Mouse (Mus musculus) liver, embryonic 15.5 days (tissue): ENCODE data around the gene Pak6. TPM values are rescaled to one million over a fixed set of nuclear protein-coding genes. Genes with fewer than 3 reads are reported as not detected.
A peak's percentile ranks its signal among the peaks of the same experiment; 100 is the strongest.

Experiments used
- ATAC-seq: fragments of 200-750 bp; cut with Nextera tagmentation; 2 replicates; pipeline ENCODE4 v1.8.0; 2017; ENCODE audit warnings: moderate number of reproducible peaks, mild to moderate bottlenecking, moderate library complexity; ENCODE audit not compliant: insufficient read depth
- H3K27ac ChIP-seq: fragments of 300-500 bp; sonication (generic); replicated peaks from 2 replicates; pipeline ENCODE4 v1.5.1; 2015; ENCODE audit warnings: mild to moderate bottlenecking, inconsistent platforms
- H3K27me3 ChIP-seq: fragments of 300-500 bp; sonication (generic); 2 replicates; pipeline ENCODE4 v1.6.1; 2015; ENCODE audit warnings: mild to moderate bottlenecking, inconsistent platforms
- H3K36me3 ChIP-seq: fragments of 300-500 bp; sonication (generic); replicated peaks from 2 replicates; pipeline ENCODE4 v1.6.1; 2015; ENCODE audit warnings: moderate library complexity, mild to moderate bottlenecking, inconsistent platforms
- H3K4me1 ChIP-seq: fragments of 300-500 bp; sonication (generic); replicated peaks from 2 replicates; pipeline ENCODE4 v1.6.1; 2015; ENCODE audit warnings: inconsistent platforms
- H3K4me2 ChIP-seq: fragments of 300-500 bp; sonication (generic); 2 replicates; pipeline ENCODE4 v1.6.1; 2015; ENCODE audit warnings: moderate library complexity, mild to moderate bottlenecking, inconsistent platforms
- H3K4me3 ChIP-seq: fragments of 300-500 bp; sonication (generic); replicated peaks from 2 replicates; pipeline ENCODE4 v1.5.1; 2015; ENCODE audit warnings: mild to moderate bottlenecking, inconsistent platforms
- H3K9ac ChIP-seq: fragments of 300-500 bp; sonication (generic); 2 replicates; pipeline ENCODE4 v1.6.1; 2015; ENCODE audit warnings: moderate library complexity, mild to moderate bottlenecking, inconsistent platforms
- H3K9me3 ChIP-seq: fragments of 300-500 bp; sonication (generic); replicated peaks from 2 replicates; pipeline ENCODE4 v1.6.1; 2016; ENCODE audit warnings: inconsistent platforms
- WGBS: fragments of 180-500 bp; shearing (Covaris S2); methylation state at CpG from one replicate; pipeline ENCODE4 v1.1.7; 2015; ENCODE audit warnings: mixed read lengths; ENCODE audit not compliant: insufficient replicate concordance; 5-methylcytosine and 5-hydroxymethylcytosine counted together
- polyA plus RNA-seq: library from polyadenylated mRNA; unstranded; fragments of >200 nt; fragmentation: Nextera tagmentation; extraction: Ambion mirVana; gene quantifications from 2 replicates; pipeline ENCODE4 v1.2.1, GENCODE M21; 2015

The Pak6 gene
- 0.30 and 0.45 TPM in 2 replicates for polyA plus RNA-seq

DNA sequence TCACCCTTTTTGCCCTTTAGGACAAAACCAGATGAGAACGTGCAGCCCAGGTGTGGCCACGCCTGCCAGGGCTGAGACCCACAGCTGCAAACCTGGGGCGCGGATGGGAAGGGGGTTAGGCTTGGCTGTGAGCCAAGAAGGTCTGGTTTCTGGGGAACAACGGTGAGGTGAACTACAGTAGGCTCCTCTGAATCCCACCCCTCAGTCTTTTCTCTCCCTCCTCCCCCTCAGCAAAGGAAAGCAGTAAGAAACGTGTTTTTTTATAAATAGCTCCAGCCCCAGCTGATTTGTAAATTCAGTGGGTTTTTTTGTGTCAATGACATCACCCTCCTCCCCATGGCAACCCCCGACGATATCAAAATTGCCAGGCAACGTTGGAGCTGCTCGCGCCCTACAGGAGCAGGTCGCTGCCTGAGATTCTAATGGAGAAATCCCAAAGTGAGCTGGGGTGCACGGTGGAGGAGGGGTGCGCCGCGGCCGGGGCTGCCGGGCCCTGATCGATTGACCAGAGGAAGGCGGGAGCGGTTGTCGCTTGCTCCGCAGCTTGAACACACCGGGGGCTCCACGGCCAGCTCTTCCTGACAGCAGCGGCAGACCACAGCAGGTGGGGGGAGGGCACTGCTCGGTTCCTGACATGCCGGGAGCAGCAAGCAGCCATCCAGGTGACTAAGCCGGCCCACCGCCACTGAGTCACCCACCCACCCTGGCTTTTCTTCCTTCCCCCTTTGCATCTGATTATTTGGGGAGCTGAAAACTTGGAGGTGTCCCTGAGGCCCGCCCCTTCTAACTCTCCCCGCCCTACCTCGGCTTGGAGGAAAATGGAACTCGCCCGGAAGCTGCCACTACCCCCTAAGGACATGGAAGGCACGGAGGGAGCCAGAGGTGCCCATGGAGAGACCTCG, at the start of gene Pak6:
Gene Pak6, plus strand, starts transcription at position 402 of the 902 bp plus-strand sequence.
- Histone ChIP-seq H3K4me2 (peak within 1 kb of the TSS; percentile 98), H3K9ac (peak within 1 kb of the TSS; percentile 64), H3K27ac (peak within 1 kb of the TSS; percentile 99), H3K27me3 (peaks cover 22% of the 10 kb centered on the region), H3K4me3 (peak within 1 kb of the TSS; percentile 62), H3K9me3 (no peaks in the 10 kb centered on the region), H3K4me1 (peaks cover 81% of the 10 kb centered on the region), H3K36me3 (no peaks in the 10 kb centered on the region)
- 3% methylated on average over 37 of the region's 37 CpGs for WGBS
- no peak for ATAC-seq

DNA sequence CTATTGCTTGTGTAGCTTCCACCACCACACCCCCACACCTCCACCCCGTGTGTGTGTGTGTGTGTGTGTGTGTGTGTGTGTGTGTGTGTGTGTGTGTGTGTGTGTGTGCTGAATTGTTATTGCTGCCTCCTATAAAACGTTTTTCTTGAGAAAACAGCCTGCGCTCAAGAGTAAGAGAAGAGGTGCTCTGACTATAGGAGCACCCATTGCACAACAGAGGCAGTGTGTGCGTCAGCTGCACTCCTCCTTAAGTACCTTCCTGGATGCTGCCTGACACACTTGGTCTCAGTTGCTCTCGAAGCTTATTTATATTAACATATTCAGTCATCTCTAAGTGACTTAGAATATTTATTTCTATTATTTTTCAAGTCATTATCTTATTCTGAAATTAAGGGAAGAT, 45.1 kb upstream of the Pak6 start:
- no peak overlapping the region for H3K27ac ChIP-seq
- 85% methylated on average over 5 of the region's 5 CpGs for WGBS
- H3K27me3 ChIP-seq: no peaks in the 10 kb centered on the region
- H3K36me3 ChIP-seq: peaks cover 99% of the 10 kb centered on the region
- no peak for ATAC-seq
- H3K9ac ChIP-seq: no peak overlapping the region
- H3K4me1 ChIP-seq: no peaks in the 10 kb centered on the region
- no peaks in the 10 kb centered on the region for H3K9me3 ChIP-seq
- no peak overlapping the region for H3K4me3 ChIP-seq
- no peak overlapping the region for H3K4me2 ChIP-seq

DNA sequence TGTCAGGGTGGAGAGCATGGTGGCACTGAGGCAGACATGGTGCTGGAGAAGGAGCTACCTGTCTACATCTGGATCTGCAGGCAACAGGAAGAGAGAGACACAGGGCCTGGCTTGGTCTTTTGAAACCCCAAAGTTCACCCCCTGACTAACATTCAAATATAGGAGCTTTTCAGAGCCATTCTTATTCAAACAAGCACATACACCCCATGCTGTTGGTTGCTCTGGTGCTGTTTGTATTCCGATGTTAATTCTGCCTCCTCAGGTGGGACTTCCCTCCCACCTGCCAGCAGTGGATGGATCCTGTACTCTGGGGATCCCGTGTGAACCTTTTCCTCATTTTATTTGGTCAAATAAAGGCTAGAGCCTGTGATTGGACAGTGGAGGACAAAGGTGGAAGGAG, 43.0 kb upstream of the Pak6 start:
- Histone ChIP-seq H3K9me3 (no peaks in the 10 kb centered on the region), H3K4me3 (no peak overlapping the region), H3K36me3 (peaks cover 96% of the 10 kb centered on the region), H3K4me2 (no peak overlapping the region), H3K9ac (no peak overlapping the region), H3K27ac (no peak overlapping the region), H3K4me1 (no peaks in the 10 kb centered on the region), H3K27me3 (no peaks in the 10 kb centered on the region)
- ATAC-seq: no peak
- WGBS: 84% methylated on average over 2 of the region's 2 CpGs

DNA sequence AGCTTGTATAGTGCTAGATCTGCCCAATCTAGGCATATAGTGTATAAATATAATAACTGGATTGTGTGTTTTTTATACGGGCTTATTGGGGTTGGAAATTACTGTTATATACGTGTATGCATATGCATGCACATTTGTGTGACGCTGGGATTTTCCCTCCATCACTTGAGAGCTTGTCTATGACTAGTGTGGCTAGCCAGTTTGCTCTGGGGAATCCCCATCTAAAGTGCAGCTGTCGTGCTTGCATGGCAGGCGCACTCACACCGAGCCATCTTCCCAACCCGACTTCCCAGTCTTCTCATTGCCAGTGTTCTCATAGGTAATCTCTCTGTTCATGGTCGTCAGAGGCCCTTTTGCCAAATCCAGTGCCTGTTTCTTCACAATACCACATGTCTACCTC, 42.5 kb upstream of the Pak6 start:
- Histone ChIP-seq H3K27ac (no peak overlapping the region), H3K36me3 (peaks cover 96% of the 10 kb centered on the region), H3K9me3 (no peaks in the 10 kb centered on the region), H3K4me3 (no peak overlapping the region), H3K9ac (no peak overlapping the region), H3K27me3 (no peaks in the 10 kb centered on the region), H3K4me1 (no peaks in the 10 kb centered on the region), H3K4me2 (no peak overlapping the region)
- 82% methylated on average over 8 of the region's 8 CpGs for WGBS
- ATAC-seq: no peak

GRCm38 (mm10) chr2:118629276-118629675, 33.8 kb upstream of the Pak6 start:
- no peak overlapping the region for H3K4me2 ChIP-seq
- H3K9me3 ChIP-seq: no peaks in the 10 kb centered on the region
- no peak for ATAC-seq
- H3K4me3 ChIP-seq: no peak overlapping the region
- no peaks in the 10 kb centered on the region for H3K27me3 ChIP-seq
- H3K4me1 ChIP-seq: no peaks in the 10 kb centered on the region
- H3K9ac ChIP-seq: no peak overlapping the region
- no peak overlapping the region for H3K27ac ChIP-seq
- peaks cover 96% of the 10 kb centered on the region for H3K36me3 ChIP-seq
- WGBS: 93% methylated on average over 6 of the region's 6 CpGs

GRCm38 (mm10) chr2:118633441-118633840, 29.7 kb upstream of the Pak6 start:
- H3K4me2 ChIP-seq: no peak overlapping the region
- no peak for ATAC-seq
- no peaks in the 10 kb centered on the region for H3K9me3 ChIP-seq
- no peaks in the 10 kb centered on the region for H3K27me3 ChIP-seq
- H3K36me3 ChIP-seq: peaks cover 100% of the 10 kb centered on the region
- H3K4me3 ChIP-seq: no peak overlapping the region
- H3K9ac ChIP-seq: no peak overlapping the region
- no peaks in the 10 kb centered on the region for H3K4me1 ChIP-seq
- no peak overlapping the region for H3K27ac ChIP-seq
- WGBS: 79% methylated on average over 5 of the region's 5 CpGs

GRCm38 (mm10) chr2:118637258-118637657, 25.8 kb upstream of the Pak6 start:
- peaks cover 100% of the 10 kb centered on the region for H3K36me3 ChIP-seq
- 79% methylated on average over 5 of the region's 5 CpGs for WGBS
- H3K4me2 ChIP-seq: no peak overlapping the region

GRCm38 (mm10) chr2:118637888-118638526, 25.1 kb upstream of the Pak6 start:
- 31% methylated on average over 8 of the region's 8 CpGs for WGBS
- no peaks in the 10 kb centered on the region for H3K9me3 ChIP-seq
- H3K4me3 ChIP-seq: no peak overlapping the region
- no peaks in the 10 kb centered on the region for H3K27me3 ChIP-seq
- H3K4me1 ChIP-seq: no peaks in the 10 kb centered on the region
- no peak overlapping the region for H3K9ac ChIP-seq
- no peak overlapping the region for H3K4me2 ChIP-seq
- H3K27ac ChIP-seq: no peak overlapping the region
- ATAC-seq: peak; percentile 44; the same call in 1 of the 2 replicates
- peaks cover 100% of the 10 kb centered on the region for H3K36me3 ChIP-seq

More at GRCm38 (mm10) chr2:118637258-118637657, 25.8 kb upstream of the Pak6 start:
- Histone ChIP-seq H3K4me1 (no peaks in the 10 kb centered on the region), H3K27me3 (no peaks in the 10 kb centered on the region), H3K27ac (no peak overlapping the region), H3K4me3 (no peak overlapping the region), H3K9me3 (no peaks in the 10 kb centered on the region), H3K9ac (no peak overlapping the region)
- ATAC-seq: no peak

GRCm38 (mm10) chr2:118638686-118639085, 24.4 kb upstream of the Pak6 start:
- WGBS: 81% methylated on average over 8 of the region's 8 CpGs
- Histone ChIP-seq H3K9ac (no peak overlapping the region), H3K36me3 (peaks cover 100% of the 10 kb centered on the region), H3K9me3 (no peaks in the 10 kb centered on the region), H3K27ac (no peak overlapping the region), H3K27me3 (no peaks in the 10 kb centered on the region), H3K4me1 (no peaks in the 10 kb centered on the region), H3K4me2 (no peak overlapping the region), H3K4me3 (no peak overlapping the region)
- ATAC-seq: no peak

GRCm38 (mm10) chr2:118641147-118641546, 22.0 kb upstream of the Pak6 start:
- H3K4me3 ChIP-seq: no peak overlapping the region
- no peak overlapping the region for H3K27ac ChIP-seq
- 63% methylated on average over 2 of the region's 2 CpGs for WGBS
- H3K27me3 ChIP-seq: no peaks in the 10 kb centered on the region
- H3K4me2 ChIP-seq: no peak overlapping the region
- peaks cover 94% of the 10 kb centered on the region for H3K36me3 ChIP-seq
- H3K4me1 ChIP-seq: no peaks in the 10 kb centered on the region
- no peak overlapping the region for H3K9ac ChIP-seq
- no peaks in the 10 kb centered on the region for H3K9me3 ChIP-seq
- no peak for ATAC-seq

GRCm38 (mm10) chr2:118642431-118642830, 20.7 kb upstream of the Pak6 start:
- Histone ChIP-seq H3K27me3 (no peaks in the 10 kb centered on the region), H3K9ac (no peak overlapping the region), H3K36me3 (peaks cover 81% of the 10 kb centered on the region), H3K9me3 (no peaks in the 10 kb centered on the region), H3K27ac (no peak overlapping the region), H3K4me2 (no peak overlapping the region), H3K4me1 (no peaks in the 10 kb centered on the region), H3K4me3 (no peak overlapping the region)
- 61% methylated on average over 3 of the region's 3 CpGs for WGBS
- no peak for ATAC-seq
